Mouse (Mus musculus): ENCODE measurements around the gene Cdk15.

Gene Cdk15

DNA sequence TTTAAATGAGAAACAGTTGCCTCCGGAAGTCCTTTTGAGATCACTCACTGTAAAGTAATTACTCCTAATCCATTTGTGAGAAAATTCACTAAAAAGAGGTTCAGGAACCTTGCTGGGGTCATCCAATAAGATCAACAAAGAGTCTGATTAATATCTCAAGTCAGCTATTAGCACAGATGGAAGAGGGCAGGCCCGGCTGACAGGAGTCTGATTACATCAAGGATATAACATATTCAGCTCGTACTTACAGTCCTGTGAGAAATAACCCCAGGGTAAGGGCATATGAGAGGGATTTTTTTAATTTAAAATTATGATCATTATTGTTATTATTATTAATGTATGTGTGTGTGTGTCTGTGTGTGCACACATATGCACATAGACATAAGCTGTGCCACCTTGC is 15.5 kb downstream of the Cdk15 start:
- DNase-seq (ENCODE audit: low spot score in 2 of 2) = no peak

- no peak for DNase-seq (ENCODE audit: low spot score in 2 of 2)
These were observed 29.2 kb downstream of the Cdk15 start for GRCm38 (mm10) chr1:59285880-59286279.

DNA sequence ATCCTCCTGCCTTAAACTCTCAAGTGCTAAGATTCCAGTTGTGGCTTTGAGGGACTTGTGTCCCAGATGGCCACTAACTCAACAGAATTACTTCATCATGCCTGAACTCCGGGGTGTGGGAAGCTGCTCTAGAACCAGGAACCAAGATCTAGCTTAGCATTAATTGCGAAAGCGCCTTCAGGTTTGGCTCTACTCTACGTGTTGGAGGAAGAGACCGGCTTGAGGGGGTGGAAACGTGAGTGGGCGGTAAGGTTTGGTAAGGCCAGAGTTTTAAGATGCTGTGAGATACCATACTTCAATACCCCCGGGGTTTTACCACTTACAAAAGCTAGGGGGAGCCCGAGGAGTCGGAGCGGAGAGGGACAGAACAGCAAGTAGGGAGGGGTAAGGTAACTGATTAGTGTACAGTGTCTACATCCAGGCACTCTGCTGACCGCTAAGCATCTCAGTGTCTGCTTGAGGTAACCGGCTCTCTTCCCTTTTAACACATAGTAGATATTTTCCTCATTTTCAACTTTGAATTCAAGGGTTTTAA is 29.7 kb downstream of the Cdk15 start:
- no peak for DNase-seq (ENCODE audit: low spot score in 2 of 2)

GRCm38 (mm10) chr1:59287733-59288132 is 31.0 kb downstream of the Cdk15 start:
- DNase-seq (ENCODE audit: low spot score in 2 of 2) = no peak

DNA sequence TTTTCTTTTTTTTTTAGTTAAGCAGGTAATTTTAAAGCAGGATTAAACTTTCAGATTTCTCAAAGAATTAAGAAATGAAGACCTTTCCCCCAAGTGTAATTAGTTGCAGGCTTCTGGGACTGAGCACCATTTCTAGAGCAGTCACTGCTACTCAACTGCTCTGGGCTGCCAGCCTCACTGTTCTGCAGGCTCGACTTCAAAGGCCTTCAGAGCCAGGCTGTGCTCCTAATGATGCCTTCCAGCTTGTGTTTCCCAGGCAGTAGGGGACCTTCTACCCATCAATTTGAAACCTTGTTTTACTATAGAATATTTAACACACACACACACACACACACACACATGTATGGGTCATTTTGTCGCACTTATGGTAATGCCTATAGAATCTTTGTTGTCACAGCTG is 34.9 kb downstream of the Cdk15 start:
- DNase-seq (ENCODE audit: low spot score in 2 of 2) = no peak

DNA sequence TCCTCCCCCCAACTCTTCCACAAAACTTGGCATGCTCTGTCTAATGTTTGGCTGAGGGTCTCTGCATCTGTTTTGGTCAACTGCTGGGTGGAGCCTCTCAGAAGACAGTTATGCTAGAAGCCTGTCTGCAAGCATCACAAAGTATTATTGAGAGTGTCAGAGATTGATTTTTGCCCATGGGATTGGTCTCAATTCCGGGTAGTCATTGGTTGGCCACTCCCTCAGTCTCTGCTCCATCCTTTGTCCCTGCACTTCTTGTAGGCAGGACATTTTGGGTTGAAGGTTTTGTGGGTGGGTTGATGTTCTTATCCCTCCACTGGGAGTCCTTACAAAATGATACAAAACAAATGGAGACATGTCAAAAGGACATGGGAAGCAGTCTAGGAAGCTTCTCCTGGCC is 39.1 kb downstream of the Cdk15 start:
- no peak for DNase-seq (ENCODE audit: low spot score in 2 of 2)

- DNase-seq (ENCODE audit: low spot score in 2 of 2) = no peak
These were observed 40.5 kb downstream of the Cdk15 start for GRCm38 (mm10) chr1:59297167-59297566.

DNA sequence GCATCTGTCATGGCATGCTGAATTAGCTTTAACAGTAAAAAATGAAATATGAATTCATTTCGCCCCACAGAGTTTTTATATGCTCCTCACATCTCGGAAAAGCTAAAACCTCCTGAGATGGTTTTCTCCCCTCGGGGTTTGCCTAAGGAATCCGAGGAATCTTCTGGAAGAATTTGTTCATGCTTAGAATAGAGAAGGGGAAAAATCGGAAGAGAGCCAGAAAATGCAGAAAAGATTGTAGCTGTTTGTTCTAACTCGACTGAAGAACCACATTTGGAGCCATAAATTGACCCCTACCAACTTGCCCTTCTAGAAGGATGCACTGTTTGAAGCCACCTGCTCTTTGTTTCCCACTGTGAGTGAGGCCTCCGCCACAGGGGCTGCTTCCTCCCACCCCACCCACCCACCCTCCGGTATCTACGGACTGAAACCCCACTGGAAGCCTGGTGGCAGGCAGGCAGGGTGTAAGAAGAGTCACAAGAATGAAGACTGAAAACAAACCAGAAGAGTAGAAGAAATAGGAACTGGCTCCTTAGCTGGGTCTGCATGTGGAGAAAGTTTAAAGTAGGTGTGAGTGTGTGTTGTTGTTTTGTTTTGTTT is 41.9 kb downstream of the Cdk15 start:
- no peak for DNase-seq (ENCODE audit: low spot score in 2 of 2)

- no peak for DNase-seq (ENCODE audit: low spot score in 2 of 2)
These were observed 50.6 kb downstream of the Cdk15 start for GRCm38 (mm10) chr1:59307310-59307709.

DNA sequence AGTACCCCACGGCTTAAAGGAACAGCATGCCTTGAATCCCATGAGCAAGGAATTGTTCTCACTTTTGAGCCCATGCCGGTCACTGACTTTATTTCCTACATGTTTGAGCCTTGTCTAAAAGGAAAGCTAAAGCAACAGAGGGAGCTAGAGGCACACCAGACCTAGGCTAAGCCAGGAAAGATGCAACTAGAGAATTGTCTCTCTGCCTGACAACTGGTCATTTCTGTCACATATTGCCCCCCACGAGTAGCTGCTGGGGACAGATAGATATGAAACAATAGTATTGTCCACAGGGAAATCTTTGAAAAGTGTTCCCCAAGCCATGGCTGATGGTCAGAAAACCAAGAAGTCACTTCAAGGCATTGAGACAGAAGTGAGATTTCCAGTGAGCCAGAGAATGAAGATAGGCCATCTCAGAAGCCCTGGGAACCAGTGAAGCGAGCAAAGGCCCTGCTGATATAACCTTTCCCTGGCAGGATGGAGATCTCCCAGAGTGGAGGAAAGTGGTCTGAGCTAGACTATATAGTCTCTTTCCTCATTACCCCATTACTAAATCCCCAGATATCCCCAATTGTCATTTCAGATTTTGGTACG is 54.7 kb downstream of the Cdk15 start:
- no peak for DNase-seq (ENCODE audit: low spot score in 2 of 2)

GRCm38 (mm10) chr1:59312187-59313153 is 55.8 kb downstream of the Cdk15 start:
- no peak for DNase-seq (ENCODE audit: low spot score in 2 of 2)

DNA sequence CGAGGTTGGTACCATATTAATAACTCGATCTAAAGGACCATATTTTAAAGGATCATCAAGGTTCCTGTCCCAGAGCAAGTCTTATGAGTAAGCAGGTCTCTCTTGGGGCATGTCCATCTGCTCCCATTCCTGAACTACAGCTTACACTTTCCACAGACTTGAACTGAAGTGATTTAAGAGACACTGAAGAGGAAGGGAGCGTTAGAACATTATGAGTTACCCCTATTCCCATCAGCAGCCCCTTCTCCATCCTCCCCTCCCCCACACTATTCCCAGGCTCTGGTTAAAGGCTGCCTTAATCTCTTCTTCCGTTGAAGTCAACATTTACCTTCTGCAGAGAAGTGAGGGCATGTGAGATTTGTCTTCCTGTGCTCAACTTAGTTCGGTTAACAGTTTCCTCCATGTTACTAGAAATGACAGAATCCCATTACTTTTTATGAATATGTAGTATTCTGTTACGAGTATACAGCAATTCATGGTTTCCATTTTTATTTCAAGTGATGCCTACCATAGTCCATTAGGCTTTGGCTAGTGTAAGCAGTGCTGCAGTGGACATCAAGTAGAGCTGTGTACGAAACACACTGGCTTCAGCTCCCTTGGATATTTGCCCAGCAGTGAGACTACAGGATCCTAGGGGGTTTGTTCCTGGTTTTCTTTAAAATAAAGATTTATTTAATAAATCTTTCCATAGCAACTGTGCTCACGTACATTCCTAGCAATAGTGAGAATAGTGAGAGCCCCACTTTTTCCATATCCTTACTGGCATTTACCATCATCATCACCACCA is 56.6 kb downstream of the Cdk15 start:
- DNase-seq (ENCODE audit: low spot score in 2 of 2) = no peak

GRCm38 (mm10) chr1:59315057-59315807 is 58.5 kb downstream of the Cdk15 start:
- DNase-seq (ENCODE audit: low spot score in 2 of 2) = no peak

DNA sequence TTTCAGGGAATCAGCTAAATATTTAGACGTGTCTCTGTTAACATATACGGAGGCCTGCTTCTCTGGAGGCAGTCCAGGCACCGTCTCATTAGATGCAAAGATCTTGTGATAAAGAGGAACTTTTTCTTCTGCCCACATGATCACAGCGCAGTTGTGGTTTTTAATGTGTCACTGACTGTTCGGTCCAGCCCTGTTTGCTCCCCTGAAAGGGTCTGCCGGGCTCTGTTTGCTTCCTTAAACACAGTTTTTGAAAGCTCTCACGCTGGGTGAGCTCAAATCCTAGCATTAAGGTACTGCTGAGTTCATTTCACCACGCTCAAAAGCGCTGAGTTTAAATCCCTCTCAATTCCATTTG is 59.3 kb downstream of the Cdk15 start:
- DNase-seq (ENCODE audit: low spot score in 2 of 2) = no peak

GRCm38 (mm10) chr1:59316386-59317051 is 59.8 kb downstream of the Cdk15 start:
- DNase-seq (ENCODE audit: low spot score in 2 of 2) = no peak

GRCm38 (mm10) chr1:59317397-59317796 is 60.7 kb downstream of the Cdk15 start:
- no peak for DNase-seq (ENCODE audit: low spot score in 2 of 2)

- no peak for DNase-seq (ENCODE audit: low spot score in 2 of 2)
These were observed 62.2 kb downstream of the Cdk15 start for GRCm38 (mm10) chr1:59318878-59319277.

- no peak for DNase-seq (ENCODE audit: low spot score in 2 of 2)
These were observed 64.6 kb downstream of the Cdk15 start for GRCm38 (mm10) chr1:59321076-59321879.
